In genomic region chr4:62509946-62510345, GRCm38 (mm10) we compare ENCODE assay signal across 18 mouse cellular contexts. TPM values are rescaled to one million over a fixed set of nuclear protein-coding genes. Genes with fewer than 3 reads are reported as not detected.
DNase-seq lines count a peak whose midpoint lies in the region; ATAC-seq lines count a peak whose summit lies in the region.
"Had no signal": no experiment of that assay in that cellular context is flagged by ENCODE, and none has a peak within 500 bp of the region (broad histone marks: within the 10 kb centered on the region; RNA-seq: fewer than 3 reads in every experiment).

No protein-coding gene starts in this region.

- ATAC-seq in liver, embryonic 13.5 days (ENCODE audit: low read depth) = no peak
- ATAC-seq: forebrain, embryonic 13.5 days; intestine, embryonic 15.5 days had no signal

- peak overlapping the region; percentile 73 for H3K27ac ChIP-seq in liver, embryonic 13.5 days
- H3K27ac ChIP-seq: embryonic facial prominence, embryonic 13.5 days; forebrain, embryonic 13.5 days; heart, embryonic 13.5 days; hindbrain, embryonic 10.5 days; intestine, embryonic 15.5 days had no signal

- DNase-seq in heart, adult 11 months = peak; percentile 94
- no peak for DNase-seq in heart, postnatal 4 days
- DNase-seq in adrenal gland, adult (ENCODE audit: inconsistent age in 2 of 2, low spot score in 1 of 2) = peak; percentile 97
- peak; percentile 91 to 93 for DNase-seq in adrenal gland, postnatal 36 days
- DNase-seq in liver, embryonic 13.5 days = no peak
- no peak for DNase-seq in B cell, adult 2 months
- DNase-seq in neural tube, embryonic 10.5 days (ENCODE audit: extremely low spot score, low spot score) = no peak
- no peak for DNase-seq in heart, adult 9 months (ENCODE audit: low spot score in 2 of 2)
- DNase-seq: gastrocnemius, postnatal 14 days; lung, adult 18-20 months; right cerebral cortex, postnatal 25 days; thymus, adult 2 months had no signal

- peaks cover 84% of the 10 kb centered on the region for H3K36me3 ChIP-seq in liver, embryonic 13.5 days

- H3K9ac ChIP-seq in liver, embryonic 13.5 days = no peak overlapping the region
- H3K9ac ChIP-seq: embryonic facial prominence, embryonic 13.5 days; forebrain, embryonic 13.5 days; heart, embryonic 13.5 days; intestine, embryonic 15.5 days had no signal

- H3K4me1 ChIP-seq in liver, embryonic 13.5 days (replicated peaks) = peaks cover 93% of the 10 kb centered on the region
- H3K4me1 ChIP-seq: forebrain, embryonic 13.5 days had no signal

- H3K27me3 ChIP-seq in liver, embryonic 13.5 days = no peaks in the 10 kb centered on the region
- H3K27me3 ChIP-seq: embryonic facial prominence, embryonic 13.5 days; forebrain, embryonic 13.5 days; heart, embryonic 13.5 days; intestine, embryonic 15.5 days had no signal

- no peak overlapping the region for H3K4me2 ChIP-seq in liver, embryonic 13.5 days
- H3K4me2 ChIP-seq: embryonic facial prominence, embryonic 13.5 days; forebrain, embryonic 13.5 days; heart, embryonic 13.5 days; intestine, embryonic 15.5 days had no signal

- 91% methylated on average over 11 of the region's 11 CpGs for WGBS in liver, embryonic 13.5 days (ENCODE audit: insufficient replicate concordance)

- no peak overlapping the region for H3K4me3 ChIP-seq in liver, embryonic 13.5 days (replicated peaks)
- H3K4me3 ChIP-seq: embryonic facial prominence, embryonic 13.5 days; forebrain, embryonic 13.5 days; heart, embryonic 13.5 days; hindbrain, embryonic 10.5 days; intestine, embryonic 15.5 days had no signal

- no peaks in the 10 kb centered on the region for H3K9me3 ChIP-seq in liver, embryonic 13.5 days (replicated peaks)
- H3K9me3 ChIP-seq: embryonic facial prominence, embryonic 13.5 days; forebrain, embryonic 13.5 days; G1E; heart, embryonic 13.5 days; hindbrain, embryonic 10.5 days; intestine, embryonic 15.5 days had no signal

RNA-seq across cellular contexts. Expression of gene Hdhd3, which starts 6.7 kb away (rescaled TPM):
- total RNA-seq in heart, postnatal 4 days (2021) = 1 to 10 TPM; 6.3 to 6.9 TPM
- total RNA-seq in adrenal gland, postnatal 36 days (2021) = 10 to 100 TPM; 12.3 to 15.6 TPM
- polyA plus RNA-seq in liver, embryonic 13.5 days (2015; fragmentation: Nextera tagmentation; extraction: Ambion mirVana) = 6.3 and 7.1 TPM in 2 replicates

RNA-seq across cellular contexts. Expression of gene Alad, which starts 9.8 kb away (rescaled TPM):
- 10 to 100 TPM; 63.8 to 69.8 TPM for total RNA-seq in heart, postnatal 4 days (2021)
- total RNA-seq in adrenal gland, postnatal 36 days (2021) = 10 to 100 TPM; 86.9 to 99.8 TPM
- 616 and 657 TPM in 2 replicates for polyA plus RNA-seq in liver, embryonic 13.5 days (2015; fragmentation: Nextera tagmentation; extraction: Ambion mirVana)

RNA-seq across cellular contexts. Expression of gene Pole3, which starts 14.9 kb away (rescaled TPM):
- 10 to 100 TPM; 28.2 to 31.1 TPM for total RNA-seq in heart, postnatal 4 days (2021)
- 10 to 100 TPM; 48.7 to 52.0 TPM for total RNA-seq in adrenal gland, postnatal 36 days (2021)
- polyA plus RNA-seq in liver, embryonic 13.5 days (2015; fragmentation: Nextera tagmentation; extraction: Ambion mirVana) = 77.3 and 81.0 TPM in 2 replicates

RNA-seq across cellular contexts. Expression of gene 4933430I17Rik, which starts 15.2 kb away (rescaled TPM):
- under 1 TPM; 0.19 to 0.25 TPM for total RNA-seq in heart, postnatal 4 days (2021)
- under 1 TPM; 0.36 to 0.56 TPM for total RNA-seq in adrenal gland, postnatal 36 days (2021)
- 0.14 and 0.23 TPM in 2 replicates for polyA plus RNA-seq in liver, embryonic 13.5 days (2015; fragmentation: Nextera tagmentation; extraction: Ambion mirVana)

RNA-seq across cellular contexts. Expression of gene Bspry, which starts 30.1 kb away (rescaled TPM):
- not detected for total RNA-seq in heart, postnatal 4 days (2021)
- 1 to 10 TPM; 3.0 to 6.1 TPM for total RNA-seq in adrenal gland, postnatal 36 days (2021)
- 0.20 and 0.34 TPM in 2 replicates for polyA plus RNA-seq in liver, embryonic 13.5 days (2015; fragmentation: Nextera tagmentation; extraction: Ambion mirVana)

Comparison
In these comparisons a context has a peak if more than half of its experiments do, and no peak if none do; other contexts are left out.
1. DNase-seq: peak in heart, adult 11 months (single experiment), adrenal gland, adult (2 of 2) and adrenal gland, postnatal 36 days (2 of 2); none in heart, postnatal 4 days (single experiment), liver, embryonic 13.5 days (single experiment), B cell, adult 2 months (0 of 2), neural tube, embryonic 10.5 days (single experiment) and heart, adult 9 months (0 of 2).